Mouse (Mus musculus) heart, embryonic 13.5 days (tissue): Measurements from ENCODE around the gene Crabp1. TPM values are rescaled to one million over a fixed set of nuclear protein-coding genes. Genes with fewer than 3 reads are reported as not detected.

Source experiments
- ATAC-seq: fragments of 200-750 bp; cut with Nextera tagmentation; 2 replicates; pipeline ENCODE4 v1.8.0; 2017; ENCODE audit warnings: moderate TSS enrichment; ENCODE audit not compliant: insufficient number of reproducible peaks, low FRiP score, low TSS enrichment; ENCODE audit errors: extremely low read depth
- H3K27ac ChIP-seq: fragments of 300-500 bp; sonication (generic); replicated peaks from 2 replicates; pipeline ENCODE4 v1.5.1; 2015; ENCODE audit warnings: moderate library complexity, mild to moderate bottlenecking, inconsistent platforms
- H3K27me3 ChIP-seq: fragments of 300-500 bp; sonication (generic); replicated peaks from 2 replicates; pipeline ENCODE4 v1.6.1; 2015; ENCODE audit warnings: mild to moderate bottlenecking, inconsistent platforms
- H3K36me3 ChIP-seq: fragments of 300-500 bp; sonication (generic); 2 replicates; pipeline ENCODE4 v1.6.1; 2015; ENCODE audit warnings: mild to moderate bottlenecking, inconsistent platforms
- H3K4me1 ChIP-seq: fragments of 300-500 bp; sonication (generic); 2 replicates; pipeline ENCODE4 v1.6.1; 2015; ENCODE audit warnings: inconsistent platforms
- H3K4me2 ChIP-seq: fragments of 300-500 bp; sonication (generic); 2 replicates; pipeline ENCODE4 v1.6.1; 2015; ENCODE audit warnings: inconsistent platforms, mild to moderate bottlenecking, moderate library complexity
- H3K4me3 ChIP-seq: fragments of 300-500 bp; sonication (generic); 2 replicates; pipeline ENCODE4 v1.5.1; 2015; ENCODE audit warnings: moderate library complexity, mild to moderate bottlenecking, inconsistent platforms
- H3K9ac ChIP-seq: fragments of 300-500 bp; sonication (generic); 2 replicates; pipeline ENCODE4 v1.6.1; 2015; ENCODE audit warnings: inconsistent platforms, mild to moderate bottlenecking, moderate library complexity
- H3K9me3 ChIP-seq: fragments of 300-500 bp; sonication (generic); 2 replicates; pipeline ENCODE4 v1.6.1; 2016; ENCODE audit warnings: inconsistent platforms
- WGBS: fragments of 180-500 bp; shearing (Covaris S2); methylation state at CpG from one replicate; pipeline ENCODE4 v1.1.7; 2015; ENCODE audit warnings: mixed read lengths; 5-methylcytosine and 5-hydroxymethylcytosine counted together
- polyA plus RNA-seq: library from polyadenylated mRNA; unstranded; fragments of >200 nt; fragmentation: Nextera tagmentation; extraction: Ambion mirVana; gene quantifications from 2 replicates; pipeline ENCODE4 v1.2.1, GENCODE M21; 2015

Crabp1 gene
- polyA plus RNA-seq, 1 experiment from 2014 or later, result 17.6 TPM

GRCm38 (mm10) chr9:54807761-54808160 lies 43.2 kb downstream of the Crabp1 start:
- Histone ChIP-seq H3K4me2 (no peak overlapping the region), H3K4me3 (no peak overlapping the region), H3K27me3 (0 out of 2 replicates have a peak, but pooled peaks cover 9% of the 10 kb centered on the region), H3K4me1 (0 out of 2 replicates have a peak, but pooled peaks cover 6% of the 10 kb centered on the region), H3K9me3 (no peaks in the 10 kb centered on the region), H3K27ac (no peak overlapping the region), H3K36me3 (no peaks in the 10 kb centered on the region), H3K9ac (no peak overlapping the region)
- no peak for ATAC-seq
- 76% methylated on average over 4 of the region's 4 CpGs for WGBS

DNA sequence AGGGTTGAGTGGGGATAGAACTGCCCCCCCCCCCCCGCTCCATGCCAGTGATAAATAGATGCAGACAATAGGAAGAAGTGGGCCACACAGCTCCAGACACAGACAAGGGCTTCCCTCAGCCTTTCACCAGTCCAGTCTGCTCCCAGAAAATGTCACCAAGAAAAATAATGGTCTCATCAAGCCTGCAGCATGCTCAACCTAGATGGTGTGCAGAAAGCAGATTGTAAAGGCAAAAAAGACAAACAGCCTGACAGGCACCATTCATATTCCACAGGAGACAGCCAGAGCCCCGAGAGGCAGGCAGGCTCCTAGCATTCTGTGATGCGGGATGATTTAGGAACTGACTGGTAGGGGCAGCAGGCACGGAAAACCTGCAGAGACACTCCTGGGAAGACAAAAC lies 45.4 kb downstream of the Crabp1 start:
- no peaks in the 10 kb centered on the region for H3K4me1 ChIP-seq
- no peak overlapping the region for H3K4me2 ChIP-seq
- H3K27me3 ChIP-seq, result 0 out of 2 replicates have a peak, but pooled peaks cover 9% of the 10 kb centered on the region
- H3K9me3 ChIP-seq, result no peaks in the 10 kb centered on the region
- no peak overlapping the region for H3K9ac ChIP-seq
- H3K27ac ChIP-seq, result no peak overlapping the region
- H3K4me3 ChIP-seq, result no peak overlapping the region
- ATAC-seq, result no peak
- no peaks in the 10 kb centered on the region for H3K36me3 ChIP-seq
- 41% methylated on average over 4 of the region's 4 CpGs for WGBS

GRCm38 (mm10) chr9:54816508-54817201 lies 52.1 kb downstream of the Crabp1 start:
- Histone ChIP-seq H3K27ac (no peak overlapping the region), H3K36me3 (no peaks in the 10 kb centered on the region), H3K4me2 (no peak overlapping the region), H3K9ac (no peak overlapping the region), H3K4me1 (no peaks in the 10 kb centered on the region), H3K9me3 (no peaks in the 10 kb centered on the region), H3K27me3 (peaks cover 33% of the 10 kb centered on the region), H3K4me3 (no peak overlapping the region)
- WGBS, result 71% methylated on average over 10 of the region's 10 CpGs
- no peak for ATAC-seq

- H3K9me3 ChIP-seq, result no peaks in the 10 kb centered on the region
- WGBS, result 59% methylated on average over 5 of the region's 5 CpGs
- no peak; the same call in 1 of the 2 replicates for ATAC-seq
- no peaks in the 10 kb centered on the region for H3K4me1 ChIP-seq
- no peak overlapping the region for H3K27ac ChIP-seq
- no peak overlapping the region for H3K4me3 ChIP-seq
- H3K9ac ChIP-seq, result no peak overlapping the region
- no peaks in the 10 kb centered on the region for H3K36me3 ChIP-seq
- no peak overlapping the region for H3K4me2 ChIP-seq
- peaks cover 28% of the 10 kb centered on the region for H3K27me3 ChIP-seq
Observed at GRCm38 (mm10) chr9:54821442-54822100, 57.0 kb downstream of the Crabp1 start.

Other genes with a start within 250 kb of the Crabp1 start
- gene Sh2d7, start 225.8 kb upstream of the Crabp1 start, polyA plus RNA-seq, result not detected in 2 replicates
- gene Cib2, start 204.5 kb upstream of the Crabp1 start, polyA plus RNA-seq, result 5.3 and 5.5 TPM in 2 replicates
- gene Idh3a, start 178.4 kb upstream of the Crabp1 start, polyA plus RNA-seq, result 376 and 418 TPM in 2 replicates
- gene Acsbg1, start 102.9 kb upstream of the Crabp1 start, polyA plus RNA-seq, result 0.09 and 0.14 TPM in 2 replicates
- gene Dnaja4, start 65.9 kb upstream of the Crabp1 start, polyA plus RNA-seq, result 23.2 and 27.2 TPM in 2 replicates
- gene Wdr61, start 30.2 kb upstream of the Crabp1 start, polyA plus RNA-seq, result 91.9 and 102 TPM in 2 replicates
- 19.0 and 19.7 TPM in 2 replicates for gene Ireb2, start 99.0 kb downstream of the Crabp1 start, polyA plus RNA-seq
- gene Hykk, start 152.5 kb downstream of the Crabp1 start, polyA plus RNA-seq, result 2.1 and 2.5 TPM in 2 replicates
- gene Psma4, start 186.0 kb downstream of the Crabp1 start, polyA plus RNA-seq, result 224 and 249 TPM in 2 replicates
- gene AY074887, start 186.2 kb downstream of the Crabp1 start, polyA plus RNA-seq, result 0.59 and 0.94 TPM in 2 replicates
- 0.14 and 0.51 TPM in 2 replicates for gene Chrna5, start 216.1 kb downstream of the Crabp1 start, polyA plus RNA-seq